ENCODE assay signal across 34 mouse cellular contexts in genomic region chr2:163490656-163491055, GRCm38 (mm10). TPM values are rescaled to one million over a fixed set of nuclear protein-coding genes. Genes with fewer than 3 reads are reported as not detected.
"Had no signal": no experiment of that assay in that cellular context is flagged by ENCODE, and none has a peak within 500 bp of the region (broad histone marks: within the 10 kb centered on the region; RNA-seq: fewer than 3 reads in every experiment).

No protein-coding gene starts in this region.

- DNase-seq: gastrocnemius, postnatal 25 days; heart, adult 18-20 months; heart, postnatal 10 days; heart, postnatal 4 days; kidney, adult 18-20 months; kidney, adult 8-10 months; kidney, postnatal 10 days; liver; liver, embryonic 13.5 days had no signal

- H3K9ac ChIP-seq: heart, embryonic 12.5 days; hindbrain, embryonic 12.5 days; hindbrain, embryonic 14.5 days; intestine, embryonic 15.5 days; limb, embryonic 12.5 days; liver, embryonic 13.5 days had no signal

- ATAC-seq: inflammation-experienced regulatory T-cells, adult 6 months; intestine, embryonic 15.5 days; intestine, postnatal 0 days had no signal

- H3K4me1 ChIP-seq: limb, embryonic 10.5 days; limb, embryonic 12.5 days; liver, embryonic 13.5 days had no signal

- H3K27ac ChIP-seq: heart, embryonic 10.5 days; hindbrain, embryonic 12.5 days; hindbrain, embryonic 14.5 days; intestine, embryonic 15.5 days; layer of hippocampus, adult 2 months; left cerebral cortex, adult 2 months; limb, embryonic 10.5 days; limb, embryonic 12.5 days; liver, embryonic 13.5 days had no signal

- H3K4me3 ChIP-seq: heart, embryonic 10.5 days; heart, embryonic 12.5 days; hindbrain, embryonic 10.5 days; hindbrain, embryonic 12.5 days; intestine, embryonic 15.5 days; layer of hippocampus, adult 2 months; left cerebral cortex, adult 2 months; limb, embryonic 10.5 days; limb, embryonic 12.5 days; liver, embryonic 13.5 days had no signal

- H3K9me3 ChIP-seq: heart, embryonic 10.5 days; heart, embryonic 12.5 days; hindbrain, embryonic 10.5 days; hindbrain, embryonic 12.5 days; intestine, embryonic 15.5 days; limb, embryonic 10.5 days; limb, embryonic 12.5 days; liver, embryonic 13.5 days had no signal

- H3K4me2 ChIP-seq: heart, embryonic 12.5 days; hindbrain, embryonic 12.5 days; hindbrain, embryonic 14.5 days; intestine, embryonic 15.5 days; limb, embryonic 12.5 days; liver, embryonic 11.5 days; liver, embryonic 13.5 days had no signal

- H3K27me3 ChIP-seq: hindbrain, embryonic 12.5 days; intestine, embryonic 15.5 days; liver, embryonic 13.5 days had no signal

- H3K36me3 ChIP-seq: heart, embryonic 10.5 days; heart, embryonic 12.5 days; hindbrain, embryonic 10.5 days; hindbrain, embryonic 12.5 days; intestine, embryonic 15.5 days; limb, embryonic 10.5 days; limb, embryonic 12.5 days; liver, embryonic 13.5 days had no signal

RNA-seq across cellular contexts. Expression of gene R3hdml, which starts 1.5 kb away (rescaled TPM):
- total RNA-seq: gastrocnemius, adult 8-10 months; gastrocnemius, postnatal 25 days; gastrocnemius, postnatal 4 days; granulocyte monocyte progenitor cell, adult 5-6 weeks; heart, adult 18-20 months; heart, adult 8-10 months; heart, postnatal 10 days; heart, postnatal 25 days; heart, postnatal 4 days; layer of hippocampus, adult 2 months; layer of hippocampus, postnatal 25 days; left cerebral cortex, adult 2 months; left cerebral cortex, postnatal 14 days; left cerebral cortex, postnatal 36 days had no signal
- polyA plus RNA-seq: heart, embryonic 12.5 days; heart, embryonic 14.5 days; heart, embryonic 16.5 days; hindbrain, embryonic 10.5 days; hindbrain, embryonic 12.5 days; inflammation-experienced regulatory T-cells, adult 6 months; limb, embryonic 10.5 days; limb, embryonic 12.5 days; liver, embryonic 11.5 days; liver, embryonic 13.5 days had no signal

RNA-seq across cellular contexts. Expression of gene Hnf4a, which starts 16.0 kb away (rescaled TPM):
- total RNA-seq: gastrocnemius, postnatal 25 days; heart, adult 18-20 months; heart, adult 8-10 months; heart, postnatal 10 days; heart, postnatal 25 days; heart, postnatal 4 days; layer of hippocampus, adult 2 months; layer of hippocampus, postnatal 10 days; layer of hippocampus, postnatal 25 days; left cerebral cortex, adult 2 months; left cerebral cortex, postnatal 14 days; left cerebral cortex, postnatal 36 days had no signal
- polyA plus RNA-seq: heart, embryonic 14.5 days; hindbrain, embryonic 10.5 days; hindbrain, embryonic 12.5 days; hindbrain, embryonic 14.5 days; hindbrain, embryonic 16.5 days; inflammation-experienced regulatory T-cells, adult 6 months; limb, embryonic 10.5 days; limb, embryonic 12.5 days had no signal

RNA-seq across cellular contexts. Expression of gene Gdap1l1, which starts 52.4 kb away (rescaled TPM):
- total RNA-seq: gastrocnemius, postnatal 25 days; gastrocnemius, postnatal 4 days; granulocyte monocyte progenitor cell, adult 5-6 weeks; heart, adult 18-20 months; heart, adult 8-10 months; heart, postnatal 10 days; heart, postnatal 25 days; heart, postnatal 4 days had no signal
